Mouse (Mus musculus) lung, postnatal 0 days (tissue): Measurements from ENCODE around the gene Metap1. TPM values are rescaled to one million over a fixed set of nuclear protein-coding genes. Genes with fewer than 3 reads are reported as not detected.

Source experiments
- ATAC-seq: fragments of 200-750 bp; cut with Nextera tagmentation; 2 replicates; pipeline ENCODE4 v1.8.0; 2017; ENCODE audit warnings: moderate library complexity
- DNase-seq: peaks from one replicate; pipeline ENCODE4 v3.0.0-alpha.2; 2016; ENCODE audit warnings: low spot score
- H3K27ac ChIP-seq: fragments of 300-500 bp; sonication (generic); 2 replicates; pipeline ENCODE4 v1.5.1; 2014; ENCODE audit warnings: antibody characterized with exemption, mild to moderate bottlenecking, low read length, mixed read lengths
- H3K27me3 ChIP-seq: fragments of 300-500 bp; sonication (generic); replicated peaks from 2 replicates; pipeline ENCODE4 v1.6.1; 2014; ENCODE audit warnings: low read length, mixed read lengths; ENCODE audit not compliant: insufficient read depth
- H3K36me3 ChIP-seq: fragments of 300-500 bp; sonication (generic); 2 replicates; pipeline ENCODE4 v1.6.1; 2014; ENCODE audit warnings: low read length, mixed read lengths; ENCODE audit not compliant: insufficient read depth
- H3K4me1 ChIP-seq: fragments of 300-500 bp; sonication (generic); 2 replicates; pipeline ENCODE4 v1.6.1; 2014; ENCODE audit warnings: antibody characterized with exemption, low read depth, low read length, mixed read lengths; ENCODE audit not compliant: insufficient read depth
- H3K4me2 ChIP-seq: fragments of 300-500 bp; sonication (generic); replicated peaks from 2 replicates; pipeline ENCODE4 v1.6.1; 2014; ENCODE audit warnings: low read depth, mild to moderate bottlenecking, low read length, moderate library complexity, mixed read lengths
- H3K4me3 ChIP-seq: fragments of 300-500 bp; sonication (generic); 2 replicates; pipeline ENCODE4 v1.5.1; 2014; ENCODE audit warnings: low read depth, low read length
- H3K9ac ChIP-seq: fragments of 300-500 bp; sonication (generic); replicated peaks from 2 replicates; pipeline ENCODE4 v1.6.1; 2014; ENCODE audit warnings: low read depth, mild to moderate bottlenecking
- H3K9me3 ChIP-seq: fragments of 300-500 bp; sonication (generic); 2 replicates; pipeline ENCODE4 v1.6.1; 2016; ENCODE audit warnings: low read length, mixed read lengths
- CTCF ChIP-seq: IDR thresholded peaks from 2 replicates; pipeline ENCODE4 v1.5.1; 2016; ENCODE audit warnings: antibody characterized with exemption, mild to moderate bottlenecking
- EP300 ChIP-seq: IDR thresholded peaks from 2 replicates; pipeline ENCODE4 v1.6.1; 2016; ENCODE audit warnings: antibody characterized with exemption, mild to moderate bottlenecking, control low read depth
- WGBS: fragments of 180-500 bp; shearing (Covaris S2); extraction: QIAGEN DNeasy Blood & Tissue Kit; methylation state at CpG from one replicate; pipeline ENCODE4 v1.1.7; 2014; 5-methylcytosine and 5-hydroxymethylcytosine counted together
- polyA plus RNA-seq: library from polyadenylated mRNA; unstranded; fragments of >200 nt; fragmentation: Nextera tagmentation; extraction: Ambion mirVana; gene quantifications from 2 replicates; pipeline ENCODE4 v1.2.1, GENCODE M21; 2015

Metap1 gene
- polyA plus RNA-seq, 1 experiment from 2014 or later = 23.9 TPM

DNA sequence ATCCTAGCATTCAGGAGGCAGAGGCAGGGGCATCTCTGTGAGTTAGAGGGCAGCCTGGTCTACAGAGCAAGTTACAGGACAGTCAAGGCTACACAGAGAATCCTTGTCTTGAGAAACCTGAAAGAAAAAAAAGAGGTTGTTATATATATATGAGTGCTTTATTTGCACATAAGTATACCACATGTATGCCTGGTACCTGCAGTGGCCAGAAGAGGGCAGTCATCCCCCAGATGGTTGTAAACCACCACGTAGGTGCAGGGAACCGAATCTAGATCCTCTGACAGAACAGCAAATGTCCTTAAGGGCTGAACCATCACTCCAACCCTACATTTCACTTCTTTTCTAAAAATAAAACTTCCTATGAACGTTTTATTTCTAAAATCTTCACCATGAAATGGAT, 28.6 kb upstream of the Metap1 start:
- ATAC-seq (no peak), DNase-seq (no peak)
- Histone ChIP-seq H3K4me3 (no peak overlapping the region), H3K9me3 (no peaks in the 10 kb centered on the region), H3K4me2 (no peak overlapping the region), H3K9ac (no peak overlapping the region), H3K27me3 (no peaks in the 10 kb centered on the region), H3K27ac (no peak overlapping the region), H3K36me3 (no peaks in the 10 kb centered on the region), H3K4me1 (no peaks in the 10 kb centered on the region)
- WGBS = 61% methylated on average over 3 of the region's 3 CpGs
- peak; percentile 49 for TF ChIP-seq CTCF
- TF ChIP-seq EP300 = no peak

DNA sequence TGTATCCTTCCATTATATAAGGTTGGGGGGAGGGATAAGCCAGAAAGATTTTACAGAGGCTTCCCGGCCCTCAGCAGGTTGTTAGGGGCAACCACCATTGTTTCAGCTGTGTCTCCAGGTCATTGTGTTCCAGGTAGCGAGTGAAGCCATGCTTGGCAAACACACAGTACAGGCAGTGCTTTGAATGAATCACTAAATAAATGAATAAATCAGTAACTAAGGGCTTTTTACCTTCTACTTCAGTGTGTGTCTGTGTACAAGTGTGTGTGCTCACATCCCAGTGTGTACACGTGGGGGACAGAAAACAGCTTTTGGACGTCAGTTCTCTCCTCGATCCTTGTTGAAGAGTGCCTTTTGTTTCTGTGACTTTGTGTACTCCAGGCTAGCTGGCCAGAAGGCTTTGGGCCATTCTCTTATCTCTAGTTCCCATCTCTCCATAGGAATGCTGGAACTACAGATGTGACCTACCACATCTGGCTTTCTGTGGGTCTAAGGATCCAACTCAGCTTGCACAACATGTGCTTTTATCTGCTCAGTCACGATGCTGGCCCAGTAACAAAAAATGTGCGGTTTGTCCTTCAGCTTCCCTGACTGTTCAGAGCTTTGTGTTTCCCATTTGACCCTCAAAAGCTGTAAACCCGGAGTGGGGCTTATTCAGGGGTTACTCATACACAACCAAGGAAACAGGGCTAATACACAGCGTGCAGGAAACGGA, 26.5 kb upstream of the Metap1 start:
- Histone ChIP-seq H3K4me3 (no peak overlapping the region), H3K36me3 (no peaks in the 10 kb centered on the region), H3K27ac (no peak overlapping the region), H3K27me3 (no peaks in the 10 kb centered on the region), H3K9me3 (no peaks in the 10 kb centered on the region), H3K9ac (no peak overlapping the region), H3K4me2 (no peak overlapping the region), H3K4me1 (no peaks in the 10 kb centered on the region)
- TF ChIP-seq CTCF = no peak
- TF ChIP-seq EP300 = no peak
- ATAC-seq = peak; percentile 73
- 42% methylated on average over 10 of the region's 10 CpGs for WGBS
- DNase-seq = peak; percentile 63

DNA sequence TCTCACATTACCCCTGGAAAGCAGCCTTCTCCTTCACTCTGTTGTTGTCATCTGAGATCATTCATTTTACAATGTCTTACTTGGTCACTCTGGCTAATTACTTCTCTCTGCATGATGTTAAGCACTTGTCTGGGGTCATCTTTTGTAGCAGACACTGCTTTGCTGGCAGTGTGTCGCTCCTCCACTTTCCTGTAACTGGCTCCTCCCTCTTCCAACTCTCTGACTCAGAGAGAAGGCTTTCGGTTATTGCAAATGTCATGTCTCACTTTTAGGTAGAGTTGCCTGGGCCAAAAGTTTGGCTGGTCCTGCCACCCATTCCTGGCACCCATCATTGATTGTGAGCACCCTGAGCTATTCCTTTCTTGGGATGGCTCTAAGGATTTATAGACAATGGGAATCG, 25.4 kb upstream of the Metap1 start:
- no peak for ATAC-seq
- no peak for DNase-seq
- Histone ChIP-seq H3K4me2 (no peak overlapping the region), H3K9ac (no peak overlapping the region), H3K27me3 (no peaks in the 10 kb centered on the region), H3K4me1 (no peaks in the 10 kb centered on the region), H3K27ac (0 out of 2 replicates have a peak overlapping the region, but pooled peaks have one; percentile 3), H3K9me3 (no peaks in the 10 kb centered on the region), H3K4me3 (no peak overlapping the region), H3K36me3 (no peaks in the 10 kb centered on the region)
- 52% methylated on average over 3 of the region's 3 CpGs for WGBS
- TF ChIP-seq EP300 (no peak), CTCF (no peak)

DNA sequence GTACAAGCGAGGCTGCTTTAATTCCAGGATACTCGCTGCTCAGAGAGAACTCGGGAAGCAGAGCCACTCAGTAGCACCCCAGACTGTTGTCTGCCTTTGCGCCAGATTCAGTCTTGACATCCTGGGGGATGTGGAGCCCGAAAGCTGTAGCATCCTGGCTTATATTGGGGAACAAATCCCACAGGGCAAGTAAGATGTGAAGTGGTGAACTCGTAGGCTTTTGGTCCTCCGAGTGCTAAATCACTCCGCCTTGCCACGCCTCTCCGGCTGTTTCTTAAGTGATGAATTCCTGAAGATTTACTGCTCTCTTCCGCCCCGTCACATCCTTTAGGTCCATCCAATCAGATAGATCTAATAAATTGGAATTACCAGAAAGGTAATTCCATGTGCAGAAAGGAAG, 23.9 kb upstream of the Metap1 start:
- ATAC-seq (no peak), DNase-seq (no peak)
- Histone ChIP-seq H3K9ac (no peak overlapping the region), H3K4me1 (no peaks in the 10 kb centered on the region), H3K36me3 (no peaks in the 10 kb centered on the region), H3K27me3 (no peaks in the 10 kb centered on the region), H3K4me3 (no peak overlapping the region), H3K27ac (no peak overlapping the region), H3K4me2 (no peak overlapping the region), H3K9me3 (no peaks in the 10 kb centered on the region)
- 57% methylated on average over 12 of the region's 12 CpGs for WGBS
- TF ChIP-seq CTCF = no peak
- no peak for TF ChIP-seq EP300

DNA sequence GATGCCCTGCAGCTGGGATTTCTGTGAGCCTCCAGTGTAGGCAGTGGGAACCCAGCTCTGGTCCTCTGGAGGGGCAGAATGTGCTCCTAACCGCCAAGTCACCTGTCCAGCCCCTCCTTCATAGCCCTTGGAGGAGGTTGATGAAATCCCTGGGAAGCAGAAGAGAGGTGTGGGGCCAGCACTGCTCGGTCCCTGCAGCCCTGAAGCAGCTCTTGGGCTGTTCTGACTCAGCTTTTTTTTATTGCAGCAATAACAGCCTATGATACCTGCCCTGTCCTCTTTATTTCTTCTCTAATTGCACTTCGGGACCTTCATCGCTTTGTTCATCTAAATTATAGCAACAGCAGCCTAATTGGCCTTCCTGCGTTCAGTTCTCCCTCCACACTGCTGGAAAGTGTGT, 21.2 kb upstream of the Metap1 start:
- ATAC-seq (no peak), DNase-seq (no peak)
- Histone ChIP-seq H3K4me3 (no peak overlapping the region), H3K9ac (no peak overlapping the region), H3K27me3 (no peaks in the 10 kb centered on the region), H3K27ac (no peak overlapping the region), H3K36me3 (no peaks in the 10 kb centered on the region), H3K9me3 (no peaks in the 10 kb centered on the region), H3K4me1 (no peaks in the 10 kb centered on the region), H3K4me2 (no peak overlapping the region)
- no peak for TF ChIP-seq EP300
- TF ChIP-seq CTCF = no peak
- WGBS = 76% methylated on average over 5 of the region's 5 CpGs

DNA sequence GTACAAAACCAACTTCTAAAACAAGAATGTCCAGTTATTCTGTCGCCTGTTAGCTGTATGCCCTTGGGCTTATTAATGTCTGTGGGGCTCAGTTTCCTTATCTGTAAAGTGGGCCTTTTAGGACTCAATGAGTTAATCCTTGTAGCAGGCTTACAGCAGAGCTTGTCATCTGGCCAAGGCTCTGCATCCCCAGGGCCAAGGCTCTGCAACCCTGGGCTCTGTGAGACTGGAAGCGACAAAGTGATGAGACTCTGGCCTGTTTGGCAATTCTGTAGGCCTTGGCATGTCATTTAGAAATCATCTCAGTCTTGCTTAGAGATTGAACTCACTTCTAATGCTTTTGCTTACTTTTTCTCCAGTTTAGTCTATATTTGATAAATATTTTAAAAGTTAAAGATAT, 20.3 kb upstream of the Metap1 start:
- ATAC-seq = no peak
- DNase-seq = no peak
- no peaks in the 10 kb centered on the region for H3K4me1 ChIP-seq
- H3K9me3 ChIP-seq = no peaks in the 10 kb centered on the region
- no peak overlapping the region for H3K9ac ChIP-seq
- TF ChIP-seq EP300 = no peak
- no peak for TF ChIP-seq CTCF
- H3K27ac ChIP-seq = no peak overlapping the region
- H3K4me3 ChIP-seq = no peak overlapping the region
- H3K36me3 ChIP-seq = no peaks in the 10 kb centered on the region
- no peaks in the 10 kb centered on the region for H3K27me3 ChIP-seq
- 82% methylated on average over 2 of the region's 2 CpGs for WGBS
- no peak overlapping the region for H3K4me2 ChIP-seq
